Mouse (Mus musculus): ENCODE data around the gene Tmem107. TPM values are rescaled to one million over a fixed set of nuclear protein-coding genes. Genes with fewer than 3 reads are reported as not detected.
A peak's percentile ranks its signal among the peaks of the same experiment; 100 is the strongest.

The Tmem107 gene
- polyA plus RNA-seq, 1 experiment from 2014 or later, result 60.8 TPM

GRCm38 (mm10) chr11:69116843-69117242, 46.2 kb downstream of the Tmem107 start:
- WGBS, result 42% methylated on average over 5 of the region's 5 CpGs
- Histone ChIP-seq H3K36me3 (ENCODE audit: insufficient read depth, low read length) (no peaks in the 10 kb centered on the region), H3K27me3 (ENCODE audit: insufficient read depth, low read length) (no peaks in the 10 kb centered on the region), H3K4me1 (replicated peaks; ENCODE audit: insufficient read depth, low read length) (peaks cover 12% of the 10 kb centered on the region), H3K9ac (ENCODE audit: low read depth, low read length) (no peak overlapping the region), H3K4me3 (replicated peaks; ENCODE audit: low read depth, low read length) (no peak overlapping the region), H3K27ac (no peak overlapping the region), H3K9me3 (replicated peaks; ENCODE audit: low read length) (no peaks in the 10 kb centered on the region), H3K4me2 (ENCODE audit: low read length) (no peak overlapping the region)
- no peak for TF ChIP-seq CTCF (IDR thresholded peaks at IDR 0.05; ENCODE audit: low read depth)
- no peak for ATAC-seq (replicated peaks; ENCODE audit: low FRiP score, low read depth)
- no peak for DNase-seq (ENCODE audit: low spot score)

- ATAC-seq (replicated peaks; ENCODE audit: low FRiP score, low read depth), result 0 out of 2 replicates have a peak, but pooled peaks have one; percentile 2
- Histone ChIP-seq H3K36me3 (ENCODE audit: insufficient read depth, low read length) (no peaks in the 10 kb centered on the region), H3K27ac (peak overlapping the region; percentile 78), H3K9ac (ENCODE audit: low read depth, low read length) (peak overlapping the region; percentile 75), H3K4me1 (replicated peaks; ENCODE audit: insufficient read depth, low read length) (peaks cover 12% of the 10 kb centered on the region), H3K9me3 (replicated peaks; ENCODE audit: low read length) (no peaks in the 10 kb centered on the region), H3K4me3 (replicated peaks; ENCODE audit: low read depth, low read length) (peak overlapping the region; percentile 80), H3K4me2 (ENCODE audit: low read length) (peak overlapping the region; percentile 95), H3K27me3 (ENCODE audit: insufficient read depth, low read length) (no peaks in the 10 kb centered on the region)
- TF ChIP-seq CTCF (IDR thresholded peaks at IDR 0.05; ENCODE audit: low read depth), result no peak
- WGBS, result under 1% methylated on average over 45 of the region's 45 CpGs
- peak; percentile 74 for DNase-seq (ENCODE audit: low spot score)
Measured at GRCm38 (mm10) chr11:69117737-69118695, 47.4 kb downstream of the Tmem107 start.

GRCm38 (mm10) chr11:69118765-69119164, 48.2 kb downstream of the Tmem107 start:
- H3K9me3 ChIP-seq (replicated peaks; ENCODE audit: low read length), result no peaks in the 10 kb centered on the region
- H3K27me3 ChIP-seq (ENCODE audit: insufficient read depth, low read length), result no peaks in the 10 kb centered on the region
- peaks cover 12% of the 10 kb centered on the region for H3K4me1 ChIP-seq (replicated peaks; ENCODE audit: insufficient read depth, low read length)
- H3K27ac ChIP-seq, result no peak overlapping the region
- no peak overlapping the region for H3K9ac ChIP-seq (ENCODE audit: low read depth, low read length)
- no peak for TF ChIP-seq CTCF (IDR thresholded peaks at IDR 0.05; ENCODE audit: low read depth)
- ATAC-seq (replicated peaks; ENCODE audit: low FRiP score, low read depth) (no peak; the same call in 1 of the 2 replicates), DNase-seq (ENCODE audit: low spot score) (peak; percentile 89)
- 0% methylated on average over 15 of the region's 15 CpGs for WGBS
- H3K4me3 ChIP-seq (replicated peaks; ENCODE audit: low read depth, low read length), result peak overlapping the region; percentile 80
- peak overlapping the region; percentile 95 for H3K4me2 ChIP-seq (ENCODE audit: low read length)
- H3K36me3 ChIP-seq (ENCODE audit: insufficient read depth, low read length), result no peaks in the 10 kb centered on the region

- peaks cover 12% of the 10 kb centered on the region for H3K4me1 ChIP-seq (replicated peaks; ENCODE audit: insufficient read depth, low read length)
- TF ChIP-seq CTCF (IDR thresholded peaks at IDR 0.05; ENCODE audit: low read depth), result no peak
- ATAC-seq (replicated peaks; ENCODE audit: low FRiP score, low read depth), result no peak
- no peaks in the 10 kb centered on the region for H3K9me3 ChIP-seq (replicated peaks; ENCODE audit: low read length)
- DNase-seq (ENCODE audit: low spot score), result no peak
- peak overlapping the region; percentile 92 for H3K4me2 ChIP-seq (ENCODE audit: low read length)
- 44% methylated on average over 14 of the region's 14 CpGs for WGBS
- no peaks in the 10 kb centered on the region for H3K27me3 ChIP-seq (ENCODE audit: insufficient read depth, low read length)
- H3K4me3 ChIP-seq (replicated peaks; ENCODE audit: low read depth, low read length), result peak overlapping the region; percentile 66; the same call in 1 of the 2 replicates
- H3K9ac ChIP-seq (ENCODE audit: low read depth, low read length), result no peak overlapping the region
- no peaks in the 10 kb centered on the region for H3K36me3 ChIP-seq (ENCODE audit: insufficient read depth, low read length)
- no peak overlapping the region for H3K27ac ChIP-seq
Measured at GRCm38 (mm10) chr11:69119446-69120155, 49.0 kb downstream of the Tmem107 start.

- ATAC-seq (replicated peaks; ENCODE audit: low FRiP score, low read depth) (no peak), DNase-seq (ENCODE audit: low spot score) (no peak)
- H3K9me3 ChIP-seq (replicated peaks; ENCODE audit: low read length), result no peaks in the 10 kb centered on the region
- WGBS, result 4% methylated on average over 27 of the region's 27 CpGs
- H3K4me3 ChIP-seq (replicated peaks; ENCODE audit: low read depth, low read length), result peak within 1 kb of the TSS; percentile 66
- H3K4me2 ChIP-seq (ENCODE audit: low read length), result peak within 1 kb of the TSS; percentile 95
- no peaks in the 10 kb centered on the region for H3K36me3 ChIP-seq (ENCODE audit: insufficient read depth, low read length)
- H3K27me3 ChIP-seq (ENCODE audit: insufficient read depth, low read length), result no peaks in the 10 kb centered on the region
- H3K9ac ChIP-seq (ENCODE audit: low read depth, low read length), result peak within 1 kb of the TSS; percentile 67; the same call in 1 of the 2 replicates
- H3K4me1 ChIP-seq (replicated peaks; ENCODE audit: insufficient read depth, low read length), result peaks cover 12% of the 10 kb centered on the region
- TF ChIP-seq CTCF (IDR thresholded peaks at IDR 0.05; ENCODE audit: low read depth), result no peak
- no peak within 1 kb of the TSS for H3K27ac ChIP-seq
Measured at GRCm38 (mm10) chr11:69120221-69121000, 49.8 kb downstream of the Tmem107 start, which contains the start of gene Hes7. Gene Hes7, plus strand, starts transcription at chr11:69120404.
